Mouse (Mus musculus) intestine, postnatal 0 days (tissue): ENCODE measurements around the gene Fxyd7. TPM values are rescaled to one million over a fixed set of nuclear protein-coding genes. Genes with fewer than 3 reads are reported as not detected.
A peak's percentile ranks its signal among the peaks of the same experiment; 100 is the strongest.

Experiments used
- ATAC-seq: fragments of 200-750 bp; cut with Nextera tagmentation; 2 replicates; pipeline ENCODE4 v1.8.0; 2017; ENCODE audit warnings: mild to moderate bottlenecking, moderate TSS enrichment, moderate library complexity
- H3K27ac ChIP-seq: fragments of 300-500 bp; sonication (generic); 2 replicates; pipeline ENCODE4 v1.5.1; 2014; ENCODE audit warnings: mild to moderate bottlenecking, low read depth, low read length, moderate library complexity
- H3K27me3 ChIP-seq: fragments of 300-500 bp; sonication (generic); replicated peaks from 2 replicates; pipeline ENCODE4 v1.6.1; 2014; ENCODE audit warnings: low read length, mixed read lengths; ENCODE audit not compliant: control insufficient read depth, insufficient read depth
- H3K36me3 ChIP-seq: fragments of 300-500 bp; sonication (generic); 2 replicates; pipeline ENCODE4 v1.6.1; 2014; ENCODE audit warnings: mild to moderate bottlenecking, moderate library complexity; ENCODE audit not compliant: control insufficient read depth, insufficient read depth
- H3K4me1 ChIP-seq: fragments of 300-500 bp; sonication (generic); replicated peaks from 2 replicates; pipeline ENCODE4 v1.6.1; 2014; ENCODE audit warnings: antibody characterized with exemption, low read length, mixed read lengths; ENCODE audit not compliant: control insufficient read depth, insufficient read depth
- H3K4me2 ChIP-seq: fragments of 300-500 bp; sonication (generic); replicated peaks from 2 replicates; pipeline ENCODE4 v1.6.1; 2014; ENCODE audit warnings: low read depth, mild to moderate bottlenecking, moderate library complexity
- H3K4me3 ChIP-seq: fragments of 300-500 bp; sonication (generic); 2 replicates; pipeline ENCODE4 v1.5.1; 2014; ENCODE audit warnings: low read depth, low read length
- H3K9ac ChIP-seq: fragments of 300-500 bp; sonication (generic); 2 replicates; pipeline ENCODE4 v1.6.1; 2014; ENCODE audit warnings: mild to moderate bottlenecking, low read depth, low read length
- H3K9me3 ChIP-seq: fragments of 300-500 bp; sonication (generic); 2 replicates; pipeline ENCODE4 v1.6.1; 2016; ENCODE audit warnings: mixed run types; ENCODE audit not compliant: control insufficient read depth
- CTCF ChIP-seq: sonication (generic); IDR thresholded peaks from 2 replicates; pipeline ENCODE4 v1.5.1; 2016; ENCODE audit warnings: low read depth, mild to moderate bottlenecking, control low read depth, antibody characterized with exemption, moderate library complexity
- WGBS: fragments of 180-500 bp; shearing (Covaris S2); extraction: QIAGEN DNeasy Blood & Tissue Kit; methylation state at CpG from one replicate; pipeline ENCODE4 v1.1.7; 2014; 5-methylcytosine and 5-hydroxymethylcytosine counted together
- polyA plus RNA-seq: library from polyadenylated mRNA; unstranded; fragments of >200 nt; fragmentation: Nextera tagmentation; extraction: Ambion mirVana; gene quantifications from 2 replicates; pipeline ENCODE4 v1.2.1, GENCODE M21; 2015

Fxyd7 gene
- polyA plus RNA-seq, 1 experiment from 2014 or later: 15.2 TPM

DNA sequence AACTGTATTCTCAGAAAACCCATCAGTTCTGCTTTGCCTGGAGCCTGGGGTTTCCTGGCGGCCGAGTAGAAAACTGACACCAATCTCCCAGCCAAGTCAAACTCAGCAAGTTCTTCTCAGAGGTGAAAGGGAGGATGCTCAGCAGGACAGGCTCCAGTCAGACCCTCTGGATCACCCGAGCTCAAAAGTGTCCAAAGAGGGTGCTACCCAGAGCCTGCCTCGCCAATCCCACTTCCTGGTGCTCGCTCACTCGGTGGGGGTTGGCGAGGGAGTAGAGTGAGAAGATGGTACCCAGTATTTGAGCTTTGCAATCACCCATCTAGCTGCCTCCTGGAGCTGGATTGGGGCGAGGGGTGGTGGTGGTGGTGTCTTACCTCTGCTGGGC lies 10.3 kb downstream of the Fxyd7 start:
- Histone ChIP-seq H3K27me3 (peaks cover 13% of the 10 kb centered on the region), H3K27ac (no peak overlapping the region), H3K4me2 (peak overlapping the region; percentile 57), H3K36me3 (no peaks in the 10 kb centered on the region), H3K4me1 (no peaks in the 10 kb centered on the region), H3K9me3 (no peaks in the 10 kb centered on the region), H3K9ac (no peak overlapping the region), H3K4me3 (0 out of 2 replicates have a peak overlapping the region, but pooled peaks have one; percentile 5)
- no peak for TF ChIP-seq CTCF
- 46% methylated on average over 8 of the region's 8 CpGs for WGBS
- no peak for ATAC-seq

DNA sequence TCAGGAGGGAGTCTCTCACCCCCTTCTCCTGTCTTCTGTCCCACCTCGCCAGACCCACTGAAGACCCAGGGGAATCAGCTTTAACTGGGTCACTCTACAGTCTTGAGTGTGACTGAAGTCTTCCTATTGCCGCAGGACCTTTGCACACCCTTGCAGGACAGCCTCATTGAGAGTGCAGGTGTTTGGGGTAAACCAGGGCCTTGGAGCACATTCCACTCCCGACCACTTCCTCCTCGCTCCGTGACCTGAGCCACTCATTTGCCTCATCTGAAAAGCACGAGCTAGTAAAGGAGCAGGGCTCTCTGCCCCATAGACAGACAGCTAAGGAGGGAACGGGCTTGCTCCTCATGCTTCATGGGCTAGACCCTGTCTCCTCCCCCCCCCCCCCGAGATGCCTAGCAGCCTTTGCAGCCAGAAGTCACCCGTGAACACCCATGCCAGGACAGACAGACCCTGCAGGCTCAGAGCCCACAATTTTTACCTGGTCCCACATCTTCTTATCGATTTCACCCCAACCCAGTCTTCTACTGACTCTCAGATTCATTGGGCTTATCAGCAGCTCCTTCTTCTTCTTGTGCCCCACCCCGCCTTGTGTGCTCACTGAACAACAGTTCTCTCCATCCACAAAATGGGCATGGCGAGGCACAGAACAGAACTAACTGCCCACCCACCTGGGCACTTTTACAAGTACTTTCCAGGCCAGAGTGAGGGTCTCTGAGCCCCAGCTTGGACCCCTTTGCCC lies 10.8 kb downstream of the Fxyd7 start:
- ATAC-seq: no peak

DNA sequence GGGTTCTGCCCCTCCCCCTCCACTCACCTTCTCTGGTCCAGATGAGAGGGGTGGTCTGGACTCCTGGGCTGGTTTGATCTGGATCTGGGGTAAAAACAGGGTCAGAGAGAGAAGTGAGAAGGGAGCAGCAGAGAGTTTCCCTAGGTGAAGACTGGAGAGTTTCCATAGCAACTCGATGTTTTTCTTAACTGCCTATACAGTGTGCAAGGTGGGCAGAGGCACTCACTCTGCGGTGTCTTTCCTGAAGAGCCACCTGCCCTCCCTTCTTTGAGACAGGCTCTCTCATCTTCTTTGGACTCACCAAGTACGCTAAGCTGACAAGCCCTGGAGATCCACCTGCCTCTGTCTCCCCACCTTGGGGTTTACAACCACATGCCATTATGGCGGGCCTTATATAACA lies 12.3 kb downstream of the Fxyd7 start:
- Histone ChIP-seq H3K36me3 (no peaks in the 10 kb centered on the region), H3K9me3 (no peaks in the 10 kb centered on the region), H3K27me3 (peaks cover 13% of the 10 kb centered on the region), H3K4me1 (no peaks in the 10 kb centered on the region), H3K9ac (no peak overlapping the region), H3K4me2 (no peak overlapping the region), H3K4me3 (no peak overlapping the region), H3K27ac (no peak overlapping the region)
- TF ChIP-seq CTCF: no peak
- WGBS: 86% methylated on average over 4 of the region's 4 CpGs
- no peak for ATAC-seq

More for the DNA sequence above, 10.8 kb downstream of the Fxyd7 start:
- no peak overlapping the region for H3K4me2 ChIP-seq
- no peak overlapping the region for H3K4me3 ChIP-seq
- peaks cover 13% of the 10 kb centered on the region for H3K27me3 ChIP-seq
- H3K27ac ChIP-seq: no peak overlapping the region
- TF ChIP-seq CTCF: no peak
- H3K9ac ChIP-seq: no peak overlapping the region
- no peaks in the 10 kb centered on the region for H3K9me3 ChIP-seq
- H3K4me1 ChIP-seq: no peaks in the 10 kb centered on the region
- no peaks in the 10 kb centered on the region for H3K36me3 ChIP-seq
- 76% methylated on average over 12 of the region's 12 CpGs for WGBS

DNA sequence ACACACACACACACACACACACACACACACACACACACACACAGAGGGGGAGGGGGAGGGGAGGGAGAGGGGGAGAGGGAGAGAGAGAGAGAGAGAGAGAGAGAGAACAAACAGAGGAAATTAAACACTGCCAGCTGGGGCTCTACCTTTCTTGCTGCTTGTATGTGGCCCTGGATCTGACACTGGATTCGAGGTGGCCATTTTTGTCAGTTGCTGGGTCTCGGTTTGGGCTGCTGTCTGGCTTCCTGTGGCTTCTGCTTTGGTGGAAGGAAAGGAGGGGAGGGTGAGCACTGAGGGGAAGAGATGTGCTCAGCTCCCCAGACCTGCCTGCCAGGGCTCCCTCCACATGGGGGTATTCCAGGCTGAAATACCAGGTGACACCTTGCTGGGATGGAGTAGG lies 13.6 kb downstream of the Fxyd7 start:
- WGBS: 72% methylated on average over 2 of the region's 2 CpGs
- Histone ChIP-seq H3K4me2 (no peak overlapping the region), H3K36me3 (no peaks in the 10 kb centered on the region)

DNA sequence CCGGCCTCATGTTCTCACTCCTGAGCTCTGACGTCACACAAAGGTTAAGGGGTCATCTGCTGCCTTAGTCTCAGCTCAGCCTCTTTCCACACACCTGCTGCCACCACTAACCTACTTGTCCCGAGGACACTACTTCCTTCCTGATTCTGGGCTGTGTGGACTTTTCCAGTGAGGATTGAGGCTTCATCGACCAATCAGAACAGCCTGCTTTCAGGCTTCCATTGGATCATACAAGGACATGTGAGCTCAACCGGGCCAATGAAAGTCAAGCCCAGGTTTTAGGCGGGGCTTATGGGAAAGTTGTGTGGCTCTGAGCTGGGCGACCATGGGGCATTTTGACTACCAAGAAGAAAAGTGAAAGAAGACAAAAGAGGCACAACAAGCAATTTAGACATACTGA lies 14.3 kb downstream of the Fxyd7 start:
- H3K9me3 ChIP-seq: no peaks in the 10 kb centered on the region
- no peak for TF ChIP-seq CTCF
- ATAC-seq: no peak
- H3K27me3 ChIP-seq: peaks cover under 1% of the 10 kb centered on the region; the same call in 1 of the 2 replicates
- no peak overlapping the region for H3K4me2 ChIP-seq
- no peak overlapping the region for H3K9ac ChIP-seq
- 81% methylated on average over 7 of the region's 7 CpGs for WGBS
- no peaks in the 10 kb centered on the region for H3K4me1 ChIP-seq
- no peak overlapping the region for H3K27ac ChIP-seq
- no peaks in the 10 kb centered on the region for H3K36me3 ChIP-seq
- H3K4me3 ChIP-seq: no peak overlapping the region

More for the DNA sequence above, 13.6 kb downstream of the Fxyd7 start:
- no peak overlapping the region for H3K9ac ChIP-seq
- peaks cover 8% of the 10 kb centered on the region for H3K27me3 ChIP-seq
- H3K4me3 ChIP-seq: no peak overlapping the region
- no peak for ATAC-seq
- no peak for TF ChIP-seq CTCF
- no peaks in the 10 kb centered on the region for H3K4me1 ChIP-seq
- H3K27ac ChIP-seq: no peak overlapping the region
- no peaks in the 10 kb centered on the region for H3K9me3 ChIP-seq

DNA sequence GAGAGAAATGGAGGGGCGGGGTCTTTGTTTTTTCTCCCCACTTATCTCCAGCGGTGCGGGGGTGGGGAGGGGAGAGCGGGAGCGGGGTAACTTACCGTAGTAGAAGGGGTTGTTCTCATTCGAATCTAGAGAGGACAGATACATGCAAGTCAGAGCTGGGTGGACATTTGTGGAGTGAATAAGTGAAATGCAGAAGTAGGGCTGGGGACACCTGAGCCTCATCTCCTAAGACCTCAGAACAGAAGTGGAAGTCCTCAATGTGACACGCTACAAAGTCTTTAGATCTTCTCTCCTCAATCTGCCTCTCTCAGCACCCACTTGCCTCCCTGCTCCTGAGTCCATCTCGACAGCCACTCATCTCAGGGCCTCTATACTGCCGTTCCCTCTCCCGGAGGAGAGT lies 16.0 kb downstream of the Fxyd7 start:
- WGBS: 75% methylated on average over 11 of the region's 11 CpGs
- Histone ChIP-seq H3K36me3 (no peaks in the 10 kb centered on the region), H3K27me3 (no peaks in the 10 kb centered on the region), H3K27ac (no peak overlapping the region), H3K9ac (no peak overlapping the region), H3K4me3 (no peak overlapping the region), H3K4me1 (no peaks in the 10 kb centered on the region), H3K4me2 (no peak overlapping the region), H3K9me3 (no peaks in the 10 kb centered on the region)
- no peak for TF ChIP-seq CTCF
- no peak for ATAC-seq
